Mouse (Mus musculus) megakaryocyte, embryonic 14.5 days (primary cell): Measurements from ENCODE around the gene Lipn.

Experiments
- FLI1 ChIP-seq: IDR thresholded peaks from 2 replicates; pipeline ENCODE4 v1.6.1; 2012; ENCODE audit warnings: low read length, inconsistent platforms, mixed read lengths
- GATA1 ChIP-seq: IDR thresholded peaks from 3 replicates; pipeline ENCODE4 v1.6.1; 2012; ENCODE audit warnings: mixed read lengths, low read length, inconsistent platforms, borderline replicate concordance

GRCm38 (mm10) chr19:34066779-34067472 lies at the start of gene Lipn:
- TF ChIP-seq FLI1 = no peak
- no peak for TF ChIP-seq GATA1
